Mouse (Mus musculus): ENCODE results near the gene Gal. TPM values are rescaled to one million over a fixed set of nuclear protein-coding genes. Genes with fewer than 3 reads are reported as not detected.

Gene Gal
- polyA plus RNA-seq, 1 experiment: not detected

DNA sequence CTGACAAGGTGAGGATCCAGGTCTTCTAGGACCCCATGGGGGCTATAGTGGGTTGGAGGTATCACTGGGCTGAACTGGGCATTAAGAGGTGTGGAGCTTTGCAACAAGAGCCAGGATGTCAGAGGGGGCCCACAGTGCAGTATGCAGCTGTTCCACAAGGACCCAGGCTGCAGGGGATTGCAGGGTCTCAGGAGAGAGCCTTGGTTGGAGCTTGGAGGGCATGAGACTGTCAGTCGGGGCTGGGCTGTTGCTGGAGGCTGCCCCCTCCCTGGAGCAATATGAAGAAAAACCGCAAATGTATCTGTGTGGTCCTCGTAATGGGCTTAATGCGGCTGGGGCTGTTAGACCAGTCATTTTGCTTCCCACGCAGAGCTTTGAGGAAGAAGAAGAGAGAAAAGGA, 26.3 kb upstream of the Gal start:
- H3K4me3 ChIP-seq (ENCODE audit: insufficient read depth, low read length): no peak overlapping the region
- no peak overlapping the region for H3K27ac ChIP-seq (ENCODE audit: insufficient read depth, low read depth, low read length)
- H3K4me1 ChIP-seq (ENCODE audit: control insufficient read depth, insufficient read depth, low read length): no peaks in the 10 kb centered on the region
- TF ChIP-seq CTCF (IDR thresholded peaks at IDR 0.05; ENCODE audit: low read depth, low read length): no peak
- no peak for TF ChIP-seq POLR2A (IDR thresholded peaks at IDR 0.05; ENCODE audit: borderline replicate concordance, low read depth, low read length)

DNA sequence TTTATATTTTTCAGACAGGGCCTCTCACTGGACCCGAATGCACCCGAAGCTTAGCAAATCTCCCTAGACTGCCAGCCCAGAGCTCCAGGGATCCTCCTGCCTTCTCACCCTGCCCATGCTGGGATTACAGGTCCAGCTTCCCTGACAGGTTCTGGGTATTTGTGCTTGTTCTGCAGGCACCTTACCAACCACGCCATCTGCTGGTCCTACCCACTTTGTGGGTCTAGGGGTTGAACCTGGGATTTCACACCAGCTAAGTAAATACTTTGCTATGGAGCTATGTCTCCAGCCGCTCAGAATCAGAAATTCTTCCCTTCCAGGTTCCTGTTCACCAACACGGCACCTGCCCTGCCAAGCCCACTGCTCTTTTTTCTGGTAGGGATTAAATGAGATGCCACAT, 23.6 kb upstream of the Gal start:
- H3K4me1 ChIP-seq (ENCODE audit: control insufficient read depth, insufficient read depth, low read length): no peaks in the 10 kb centered on the region
- no peak overlapping the region for H3K27ac ChIP-seq (ENCODE audit: insufficient read depth, low read depth, low read length)
- TF ChIP-seq CTCF (IDR thresholded peaks at IDR 0.05; ENCODE audit: low read depth, low read length) (no peak), POLR2A (IDR thresholded peaks at IDR 0.05; ENCODE audit: borderline replicate concordance, low read depth, low read length) (no peak)
- H3K4me3 ChIP-seq (ENCODE audit: insufficient read depth, low read length): no peak overlapping the region

DNA sequence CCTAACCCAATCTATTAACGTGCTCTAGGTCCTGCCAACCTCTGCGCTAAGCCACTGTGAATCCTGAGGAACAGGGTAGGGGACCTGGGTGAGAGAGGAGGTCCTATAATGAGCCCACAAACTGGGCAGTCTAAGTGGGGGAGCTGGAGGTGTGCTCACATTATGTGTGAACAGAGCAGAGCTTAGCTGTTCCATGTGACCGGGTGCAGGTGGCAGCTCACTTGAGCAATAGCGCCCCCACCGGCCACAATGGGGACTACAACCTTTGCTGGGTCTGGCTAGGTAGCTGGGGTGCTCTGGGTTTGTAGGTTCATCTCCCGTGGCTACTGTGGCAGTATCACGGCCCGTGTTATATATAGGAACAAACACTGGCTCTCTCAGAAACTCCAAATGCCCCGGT, 22.5 kb upstream of the Gal start:
- no peak overlapping the region for H3K4me3 ChIP-seq (ENCODE audit: insufficient read depth, low read length)
- TF ChIP-seq CTCF (IDR thresholded peaks at IDR 0.05; ENCODE audit: low read depth, low read length) (peak; percentile 55; the same call in 1 of the 2 replicates), POLR2A (IDR thresholded peaks at IDR 0.05; ENCODE audit: borderline replicate concordance, low read depth, low read length) (no peak)
- H3K4me1 ChIP-seq (ENCODE audit: control insufficient read depth, insufficient read depth, low read length): no peaks in the 10 kb centered on the region
- H3K27ac ChIP-seq (ENCODE audit: insufficient read depth, low read depth, low read length): no peak overlapping the region

DNA sequence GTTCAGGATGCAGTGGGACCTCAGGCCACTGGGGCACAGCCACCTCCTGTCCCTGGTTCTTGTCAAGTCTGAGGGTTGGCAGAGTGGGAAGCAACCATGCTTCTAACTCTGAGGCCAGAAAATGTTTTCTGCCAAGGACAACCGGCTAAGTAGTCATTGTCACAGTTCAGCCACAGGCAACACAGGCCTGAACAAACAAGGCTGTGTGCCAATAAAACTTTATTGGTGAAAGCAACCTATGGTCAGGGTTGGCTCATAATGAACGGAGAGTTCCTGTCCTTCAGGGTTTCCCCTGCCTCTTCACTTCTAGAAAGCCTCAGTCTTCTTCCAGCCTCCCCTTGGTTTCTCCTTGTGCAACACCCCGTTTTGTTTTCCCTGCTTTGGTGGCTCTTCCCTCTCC, 21.5 kb upstream of the Gal start:
- Histone ChIP-seq H3K27ac (ENCODE audit: insufficient read depth, low read depth, low read length) (no peak overlapping the region), H3K4me1 (ENCODE audit: control insufficient read depth, insufficient read depth, low read length) (no peaks in the 10 kb centered on the region), H3K4me3 (ENCODE audit: insufficient read depth, low read length) (no peak overlapping the region)
- TF ChIP-seq POLR2A (IDR thresholded peaks at IDR 0.05; ENCODE audit: borderline replicate concordance, low read depth, low read length): no peak
- no peak for TF ChIP-seq CTCF (IDR thresholded peaks at IDR 0.05; ENCODE audit: low read depth, low read length)

DNA sequence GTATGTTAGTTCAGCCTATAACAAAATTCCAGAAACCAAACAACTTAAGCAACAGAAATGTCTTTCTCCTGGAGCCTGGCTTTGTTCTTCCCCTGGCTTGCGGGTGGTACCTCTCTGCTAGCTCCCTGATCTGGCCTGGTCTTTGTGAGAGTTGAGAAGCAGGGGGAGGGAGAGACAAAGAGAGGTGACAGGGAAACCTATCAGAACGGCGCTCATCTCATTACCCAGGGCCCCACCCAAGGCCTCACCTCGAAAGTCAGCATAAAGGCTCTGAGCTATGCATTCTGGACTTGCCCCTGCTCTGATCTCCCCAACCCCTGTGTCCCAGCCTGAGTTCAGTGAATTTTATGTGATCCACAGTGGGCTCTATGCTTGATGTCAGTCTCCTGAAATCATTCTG, 20.3 kb upstream of the Gal start:
- H3K4me3 ChIP-seq (ENCODE audit: insufficient read depth, low read length): no peak overlapping the region
- TF ChIP-seq POLR2A (IDR thresholded peaks at IDR 0.05; ENCODE audit: borderline replicate concordance, low read depth, low read length): no peak
- TF ChIP-seq CTCF (IDR thresholded peaks at IDR 0.05; ENCODE audit: low read depth, low read length): no peak
- no peaks in the 10 kb centered on the region for H3K4me1 ChIP-seq (ENCODE audit: control insufficient read depth, insufficient read depth, low read length)
- H3K27ac ChIP-seq (ENCODE audit: insufficient read depth, low read depth, low read length): no peak overlapping the region

DNA sequence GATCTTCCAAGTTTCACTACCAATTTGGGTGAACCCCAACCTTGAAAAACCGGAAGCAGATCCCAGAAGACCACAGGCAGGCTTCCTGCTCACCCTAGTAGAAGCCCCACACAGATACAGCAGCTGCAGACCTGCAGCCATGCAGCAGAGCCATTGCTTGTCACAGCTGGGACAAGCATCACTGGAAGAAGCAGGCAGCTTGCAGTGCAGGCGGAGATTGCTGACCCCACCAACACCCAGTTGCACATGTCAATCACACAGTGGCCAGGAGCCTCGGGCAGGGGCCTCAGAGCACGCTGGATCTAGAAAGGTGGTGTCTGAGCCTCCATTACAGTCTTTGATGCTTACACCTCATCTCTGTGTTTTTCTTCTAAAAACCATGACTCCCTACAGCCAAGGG, 19.8 kb upstream of the Gal start:
- TF ChIP-seq POLR2A (IDR thresholded peaks at IDR 0.05; ENCODE audit: borderline replicate concordance, low read depth, low read length) (no peak), CTCF (IDR thresholded peaks at IDR 0.05; ENCODE audit: low read depth, low read length) (no peak)
- H3K27ac ChIP-seq (ENCODE audit: insufficient read depth, low read depth, low read length): no peak overlapping the region
- H3K4me1 ChIP-seq (ENCODE audit: control insufficient read depth, insufficient read depth, low read length): no peaks in the 10 kb centered on the region
- H3K4me3 ChIP-seq (ENCODE audit: insufficient read depth, low read length): no peak overlapping the region

DNA sequence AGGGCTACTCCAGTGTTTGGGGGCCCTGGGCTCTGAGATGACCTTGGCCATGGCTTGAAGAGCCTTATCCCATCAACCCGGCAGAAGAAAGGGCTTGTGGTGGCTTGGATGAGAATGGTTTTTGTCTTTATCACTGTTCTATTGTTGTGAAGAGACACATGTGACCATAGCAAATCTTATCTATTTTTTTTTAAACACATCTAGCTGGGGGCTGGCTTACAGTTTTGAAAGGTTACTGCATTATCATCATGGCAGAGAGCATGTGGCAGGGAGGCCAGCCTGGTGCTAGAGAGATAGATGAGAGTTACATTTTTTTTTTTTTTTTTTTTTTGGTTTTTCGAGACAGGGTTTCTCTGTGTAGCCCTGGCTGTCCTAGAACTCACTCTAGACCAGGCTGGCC, 17.6 kb upstream of the Gal start:
- TF ChIP-seq CTCF (IDR thresholded peaks at IDR 0.05; ENCODE audit: low read depth, low read length) (no peak), POLR2A (IDR thresholded peaks at IDR 0.05; ENCODE audit: borderline replicate concordance, low read depth, low read length) (no peak)
- no peaks in the 10 kb centered on the region for H3K4me1 ChIP-seq (ENCODE audit: control insufficient read depth, insufficient read depth, low read length)
- H3K27ac ChIP-seq (ENCODE audit: insufficient read depth, low read depth, low read length): no peak overlapping the region
- no peak overlapping the region for H3K4me3 ChIP-seq (ENCODE audit: insufficient read depth, low read length)

DNA sequence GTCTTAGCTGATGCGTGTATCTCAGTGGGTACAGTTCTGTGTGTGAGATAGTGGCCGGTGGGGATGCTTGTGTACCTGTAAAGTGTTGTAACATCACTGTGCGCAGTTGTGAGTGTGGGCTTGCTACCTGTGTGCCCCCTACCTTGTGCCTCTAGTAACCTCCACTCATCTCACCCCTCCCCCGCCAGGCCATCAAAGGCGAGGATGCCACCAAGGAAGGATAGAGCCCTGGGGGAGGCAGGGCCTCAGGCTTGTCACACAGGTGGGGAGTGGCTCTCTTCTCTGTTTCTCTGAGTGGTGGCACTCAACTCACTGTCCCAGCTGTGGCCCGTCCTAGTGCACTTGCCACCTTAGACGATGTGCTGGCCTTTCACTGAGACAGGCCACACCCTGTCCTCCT, 16.7 kb upstream of the Gal start:
- Histone ChIP-seq H3K4me1 (ENCODE audit: control insufficient read depth, insufficient read depth, low read length) (no peaks in the 10 kb centered on the region), H3K4me3 (ENCODE audit: insufficient read depth, low read length) (no peak overlapping the region), H3K27ac (ENCODE audit: insufficient read depth, low read depth, low read length) (no peak overlapping the region)
- TF ChIP-seq POLR2A (IDR thresholded peaks at IDR 0.05; ENCODE audit: borderline replicate concordance, low read depth, low read length) (no peak), CTCF (IDR thresholded peaks at IDR 0.05; ENCODE audit: low read depth, low read length) (no peak)

DNA sequence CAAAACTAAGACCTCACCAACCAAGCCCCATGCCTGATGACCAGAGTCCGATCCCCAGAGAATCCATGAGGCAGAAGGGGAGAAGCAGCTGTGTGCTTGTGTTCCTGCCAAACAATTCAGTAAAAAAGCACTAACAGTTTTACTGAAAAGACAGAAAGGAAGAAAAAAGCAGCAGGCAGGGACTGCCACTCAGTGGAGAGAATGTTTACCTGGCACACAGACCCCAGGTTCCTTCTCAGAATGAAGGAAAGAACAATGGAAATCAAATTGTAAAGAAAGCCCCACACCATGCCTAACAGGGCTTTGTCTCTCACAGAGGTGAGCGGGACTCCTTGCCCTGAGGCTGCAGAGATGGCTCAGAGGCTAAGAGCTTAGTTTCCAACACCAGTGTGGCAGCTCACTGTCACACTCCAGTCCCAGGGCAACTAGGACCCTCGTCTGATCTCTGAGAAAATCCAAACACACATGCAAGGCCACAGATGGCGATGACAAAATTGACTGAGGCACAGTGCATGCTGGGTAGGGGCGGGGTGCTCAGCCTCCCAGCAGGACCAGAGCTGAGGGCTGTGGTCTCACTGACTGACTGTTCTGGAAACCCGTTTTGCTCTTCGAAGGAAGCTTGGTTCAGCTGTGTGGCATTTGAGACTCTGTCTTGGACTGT, 14.9 kb upstream of the Gal start:
- Histone ChIP-seq H3K4me1 (ENCODE audit: control insufficient read depth, insufficient read depth, low read length) (no peaks in the 10 kb centered on the region), H3K27ac (ENCODE audit: insufficient read depth, low read depth, low read length) (no peak overlapping the region), H3K4me3 (ENCODE audit: insufficient read depth, low read length) (no peak overlapping the region)
- TF ChIP-seq POLR2A (IDR thresholded peaks at IDR 0.05; ENCODE audit: borderline replicate concordance, low read depth, low read length) (no peak), CTCF (IDR thresholded peaks at IDR 0.05; ENCODE audit: low read depth, low read length) (no peak)

DNA sequence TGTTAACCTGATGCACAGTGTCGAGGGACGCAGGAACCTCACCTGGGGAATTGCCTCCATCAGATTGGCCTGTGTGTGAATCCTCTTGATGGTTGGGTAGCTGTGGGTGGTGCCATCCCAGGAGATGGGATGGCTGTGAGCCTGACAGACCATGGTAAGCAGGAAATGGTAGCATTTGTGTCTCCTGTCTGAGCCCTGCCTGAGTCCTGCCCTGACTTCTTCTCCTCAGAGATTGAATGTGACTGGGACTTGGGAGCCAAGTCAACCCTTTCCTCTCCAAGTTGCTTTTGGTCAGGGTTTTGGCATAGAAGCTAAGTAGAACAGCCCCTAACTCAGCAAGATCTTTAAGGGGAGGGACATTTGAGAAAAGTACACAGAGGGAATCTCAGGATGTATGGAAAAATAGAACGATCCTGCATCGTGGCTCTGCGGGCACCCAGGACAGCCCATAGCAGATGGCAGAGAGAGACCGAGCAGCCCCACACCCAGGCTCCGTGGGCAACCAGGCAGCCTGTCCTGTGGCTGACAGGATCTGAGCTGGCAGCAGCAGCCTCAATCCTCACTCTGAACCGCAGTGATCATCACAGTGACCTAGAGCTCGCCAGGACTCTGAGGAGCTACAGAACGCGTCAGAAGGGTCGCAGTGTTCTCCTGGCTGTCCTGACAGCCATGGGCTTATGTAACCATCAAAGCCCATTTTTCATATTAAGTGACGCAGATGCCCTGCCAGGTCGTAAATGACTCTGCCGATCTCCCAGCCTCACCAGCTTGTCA, 13.9 kb upstream of the Gal start:
- TF ChIP-seq CTCF (IDR thresholded peaks at IDR 0.05; ENCODE audit: low read depth, low read length) (no peak), POLR2A (IDR thresholded peaks at IDR 0.05; ENCODE audit: borderline replicate concordance, low read depth, low read length) (no peak)
- H3K4me1 ChIP-seq (ENCODE audit: control insufficient read depth, insufficient read depth, low read length): peaks cover 4% of the 10 kb centered on the region
- H3K27ac ChIP-seq (ENCODE audit: insufficient read depth, low read depth, low read length): no peak overlapping the region
- H3K4me3 ChIP-seq (ENCODE audit: insufficient read depth, low read length): no peak overlapping the region
